Mouse (Mus musculus): ENCODE data around the gene Mvk. TPM values are rescaled to one million over a fixed set of nuclear protein-coding genes. Genes with fewer than 3 reads are reported as not detected.

Gene Mvk
- polyA plus RNA-seq, 1 experiment = not detected

GRCm38 (mm10) chr5:114489570-114489969, 45.5 kb downstream of the Mvk start:
- 80% methylated on average over 6 of the region's 6 CpGs for WGBS
- H3K4me3 ChIP-seq (ENCODE audit: insufficient read depth, low read depth, low read length) = no peak overlapping the region
- TF ChIP-seq POLR2A (IDR thresholded peaks at IDR 0.05; ENCODE audit: insufficient read depth, low read depth, low read length) (no peak), CTCF (IDR thresholded peaks at IDR 0.05; ENCODE audit: insufficient read depth, low read depth, low read length) (no peak)
- H3K4me1 ChIP-seq (ENCODE audit: control insufficient read depth, insufficient read depth, low read length) = peaks cover 4% of the 10 kb centered on the region; the same call in 1 of the 2 replicates
- no peak overlapping the region for H3K27ac ChIP-seq (ENCODE audit: insufficient read depth, low read depth, low read length)

- H3K27ac ChIP-seq (ENCODE audit: insufficient read depth, low read depth, low read length) = no peak overlapping the region
- peaks cover 4% of the 10 kb centered on the region; the same call in 1 of the 2 replicates for H3K4me1 ChIP-seq (ENCODE audit: control insufficient read depth, insufficient read depth, low read length)
- WGBS = 96% methylated on average over 8 of the region's 8 CpGs
- H3K4me3 ChIP-seq (ENCODE audit: insufficient read depth, low read depth, low read length) = no peak overlapping the region
- TF ChIP-seq POLR2A (IDR thresholded peaks at IDR 0.05; ENCODE audit: insufficient read depth, low read depth, low read length) = no peak
- TF ChIP-seq CTCF (IDR thresholded peaks at IDR 0.05; ENCODE audit: insufficient read depth, low read depth, low read length) = no peak
These were observed 46.2 kb downstream of the Mvk start for GRCm38 (mm10) chr5:114490241-114490640.

- H3K4me1 ChIP-seq (ENCODE audit: control insufficient read depth, insufficient read depth, low read length) = peaks cover 4% of the 10 kb centered on the region; the same call in 1 of the 2 replicates
- no peak overlapping the region for H3K27ac ChIP-seq (ENCODE audit: insufficient read depth, low read depth, low read length)
- TF ChIP-seq POLR2A (IDR thresholded peaks at IDR 0.05; ENCODE audit: insufficient read depth, low read depth, low read length) = no peak
- 28% methylated on average over 1 of the region's 1 CpGs for WGBS
- no peak overlapping the region for H3K4me3 ChIP-seq (ENCODE audit: insufficient read depth, low read depth, low read length)
These were observed 50.7 kb downstream of the Mvk start for GRCm38 (mm10) chr5:114494761-114495160.

GRCm38 (mm10) chr5:114501252-114501651, 57.2 kb downstream of the Mvk start:
- TF ChIP-seq CTCF (IDR thresholded peaks at IDR 0.05; ENCODE audit: insufficient read depth, low read depth, low read length) (no peak), POLR2A (IDR thresholded peaks at IDR 0.05; ENCODE audit: insufficient read depth, low read depth, low read length) (no peak)
- H3K4me3 ChIP-seq (ENCODE audit: insufficient read depth, low read depth, low read length) = no peak overlapping the region
- 15% methylated on average over 9 of the region's 9 CpGs for WGBS
- H3K27ac ChIP-seq (ENCODE audit: insufficient read depth, low read depth, low read length) = no peak overlapping the region
- H3K4me1 ChIP-seq (ENCODE audit: control insufficient read depth, insufficient read depth, low read length) = peaks cover 9% of the 10 kb centered on the region

GRCm38 (mm10) chr5:114504826-114505225, 60.8 kb downstream of the Mvk start:
- H3K4me1 ChIP-seq (ENCODE audit: control insufficient read depth, insufficient read depth, low read length) = peaks cover 9% of the 10 kb centered on the region
- 87% methylated on average over 6 of the region's 6 CpGs for WGBS
- no peak for TF ChIP-seq POLR2A (IDR thresholded peaks at IDR 0.05; ENCODE audit: insufficient read depth, low read depth, low read length)
- no peak overlapping the region for H3K27ac ChIP-seq (ENCODE audit: insufficient read depth, low read depth, low read length)
- no peak overlapping the region for H3K4me3 ChIP-seq (ENCODE audit: insufficient read depth, low read depth, low read length)

- Histone ChIP-seq H3K4me3 (ENCODE audit: insufficient read depth, low read depth, low read length) (no peak overlapping the region), H3K27ac (ENCODE audit: insufficient read depth, low read depth, low read length) (no peak overlapping the region), H3K4me1 (ENCODE audit: control insufficient read depth, insufficient read depth, low read length) (peaks cover 9% of the 10 kb centered on the region)
- WGBS = 86% methylated on average over 14 of the region's 14 CpGs
- TF ChIP-seq POLR2A (IDR thresholded peaks at IDR 0.05; ENCODE audit: insufficient read depth, low read depth, low read length) (no peak), CTCF (IDR thresholded peaks at IDR 0.05; ENCODE audit: insufficient read depth, low read depth, low read length) (no peak)
These were observed 61.4 kb downstream of the Mvk start for GRCm38 (mm10) chr5:114505260-114506085.

- no peak overlapping the region for H3K27ac ChIP-seq (ENCODE audit: insufficient read depth, low read depth, low read length)
- no peaks in the 10 kb centered on the region for H3K4me1 ChIP-seq (ENCODE audit: control insufficient read depth, insufficient read depth, low read length)
- H3K4me3 ChIP-seq (ENCODE audit: insufficient read depth, low read depth, low read length) = no peak overlapping the region
- 82% methylated on average over 12 of the region's 12 CpGs for WGBS
- TF ChIP-seq CTCF (IDR thresholded peaks at IDR 0.05; ENCODE audit: insufficient read depth, low read depth, low read length) (no peak), POLR2A (IDR thresholded peaks at IDR 0.05; ENCODE audit: insufficient read depth, low read depth, low read length) (no peak)
These were observed 63.3 kb downstream of the Mvk start for GRCm38 (mm10) chr5:114507394-114507793.

- Histone ChIP-seq H3K4me1 (ENCODE audit: control insufficient read depth, insufficient read depth, low read length) (peaks cover 2% of the 10 kb centered on the region; the same call in 1 of the 2 replicates), H3K4me3 (ENCODE audit: insufficient read depth, low read depth, low read length) (no peak overlapping the region), H3K27ac (ENCODE audit: insufficient read depth, low read depth, low read length) (no peak overlapping the region)
- WGBS = 74% methylated on average over 4 of the region's 4 CpGs
- no peak for TF ChIP-seq POLR2A (IDR thresholded peaks at IDR 0.05; ENCODE audit: insufficient read depth, low read depth, low read length)
- no peak for TF ChIP-seq CTCF (IDR thresholded peaks at IDR 0.05; ENCODE audit: insufficient read depth, low read depth, low read length)
These were observed 63.9 kb downstream of the Mvk start for GRCm38 (mm10) chr5:114507964-114508363.

GRCm38 (mm10) chr5:114509461-114509860, 65.4 kb downstream of the Mvk start:
- TF ChIP-seq POLR2A (IDR thresholded peaks at IDR 0.05; ENCODE audit: insufficient read depth, low read depth, low read length) (no peak), CTCF (IDR thresholded peaks at IDR 0.05; ENCODE audit: insufficient read depth, low read depth, low read length) (no peak)
- no peak overlapping the region for H3K27ac ChIP-seq (ENCODE audit: insufficient read depth, low read depth, low read length)
- peaks cover 2% of the 10 kb centered on the region for H3K4me1 ChIP-seq (ENCODE audit: control insufficient read depth, insufficient read depth, low read length)
- no peak overlapping the region for H3K4me3 ChIP-seq (ENCODE audit: insufficient read depth, low read depth, low read length)
- 79% methylated on average over 7 of the region's 7 CpGs for WGBS

Other genes starting within 250 kb of the Mvk start
- gene Foxn4, start 170.5 kb upstream of the Mvk start, polyA plus RNA-seq (2012; ENCODE audit: insufficient read depth, insufficient read length, low replicate concordance, missing spikeins) = not detected in 2 replicates
- gene Myo1h, start 155.1 kb upstream of the Mvk start, polyA plus RNA-seq (2012; ENCODE audit: insufficient read depth, insufficient read length, low replicate concordance, missing spikeins) = not detected in 2 replicates
- gene Kctd10, start 63.8 kb upstream of the Mvk start, polyA plus RNA-seq (2012; ENCODE audit: insufficient read depth, insufficient read length, low replicate concordance, missing spikeins) = not detected in 2 replicates
- gene Ube3b, start 63.7 kb upstream of the Mvk start, polyA plus RNA-seq (2012; ENCODE audit: insufficient read depth, insufficient read length, low replicate concordance, missing spikeins) = 59.2 and 294 TPM in 2 replicates
- not detected in 2 replicates for gene Mmab, start 209 bp upstream of the Mvk start, polyA plus RNA-seq (2012; ENCODE audit: insufficient read depth, insufficient read length, low replicate concordance, missing spikeins)
- not detected in 2 replicates for gene Fam222a, start 123.7 kb downstream of the Mvk start, polyA plus RNA-seq (2012; ENCODE audit: insufficient read depth, insufficient read length, low replicate concordance, missing spikeins)
- gene Trpv4, start 214.2 kb downstream of the Mvk start, polyA plus RNA-seq (2012; ENCODE audit: insufficient read depth, insufficient read length, low replicate concordance, missing spikeins) = not detected in 2 replicates
- not detected in 2 replicates for gene Gltp, start 246.7 kb downstream of the Mvk start, polyA plus RNA-seq (2012; ENCODE audit: insufficient read depth, insufficient read length, low replicate concordance, missing spikeins)

Measured in olfactory bulb, adult 2 months (tissue).